Mouse (Mus musculus): Measurements from ENCODE around the gene Calcoco2. TPM values are rescaled to one million over a fixed set of nuclear protein-coding genes. Genes with fewer than 3 reads are reported as not detected.

Calcoco2 gene
- polyA plus RNA-seq, 1 experiment from 2014 or later, result not detected

DNA sequence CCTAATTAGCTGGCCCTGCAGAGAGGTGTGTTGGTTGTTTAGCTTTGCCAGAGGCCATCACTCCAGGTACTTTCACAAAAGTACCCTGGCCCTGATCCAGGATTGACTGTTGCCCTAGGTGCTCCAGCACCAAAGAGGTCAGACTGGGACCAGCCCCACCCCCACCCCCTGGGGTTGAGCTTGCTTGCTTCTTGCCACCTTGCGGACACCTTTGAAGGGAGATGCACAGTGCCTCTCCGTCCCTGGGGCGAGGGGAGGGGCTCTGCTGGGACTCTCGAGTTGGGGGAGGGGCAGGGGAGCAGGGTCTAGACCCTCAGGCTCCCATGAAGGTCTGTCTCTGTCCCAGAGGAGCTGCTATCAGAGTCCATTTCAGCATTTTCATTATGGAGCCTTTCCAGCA is 61.8 kb downstream of the Calcoco2 start:
- Histone ChIP-seq H3K4me3 (no peak overlapping the region), H3K36me3 (replicated peaks) (peaks cover 59% of the 10 kb centered on the region), H3K9ac (no peak overlapping the region), H3K27me3 (replicated peaks) (no peaks in the 10 kb centered on the region), H3K27ac (no peak overlapping the region), H3K9me3 (no peaks in the 10 kb centered on the region), H3K4me2 (no peak overlapping the region), H3K4me1 (no peaks in the 10 kb centered on the region)
- ATAC-seq (replicated peaks), result no peak
- WGBS, result 93% methylated on average over 4 of the region's 4 CpGs

Other genes with a start within 250 kb of the Calcoco2 start
- not detected in 2 replicates for gene B4galnt2, start 197.1 kb downstream of the Calcoco2 start, polyA plus RNA-seq (2015; fragmentation: Nextera tagmentation; extraction: Ambion mirVana)
- gene Igf2bp1, start 106.0 kb downstream of the Calcoco2 start, polyA plus RNA-seq (2015; fragmentation: Nextera tagmentation; extraction: Ambion mirVana), result 14.6 and 15.7 TPM in 2 replicates
- gene Gip, start 87.4 kb downstream of the Calcoco2 start, polyA plus RNA-seq (2015; fragmentation: Nextera tagmentation; extraction: Ambion mirVana), result not detected in 2 replicates
- gene Snf8, start 77.1 kb downstream of the Calcoco2 start, polyA plus RNA-seq (2015; fragmentation: Nextera tagmentation; extraction: Ambion mirVana), result 137 TPM in 2 replicates
- 41.4 and 44.0 TPM in 2 replicates for gene Ube2z, start 46.6 kb downstream of the Calcoco2 start, polyA plus RNA-seq (2015; fragmentation: Nextera tagmentation; extraction: Ambion mirVana)
- gene Atp5g1, start 36.3 kb downstream of the Calcoco2 start, polyA plus RNA-seq (2015; fragmentation: Nextera tagmentation; extraction: Ambion mirVana), result 546 and 607 TPM in 2 replicates
- 0.14 and 0.26 TPM in 2 replicates for gene Ttll6, start 21.8 kb upstream of the Calcoco2 start, polyA plus RNA-seq (2015; fragmentation: Nextera tagmentation; extraction: Ambion mirVana)
- gene Hoxb13, start 82.4 kb upstream of the Calcoco2 start, polyA plus RNA-seq (2015; fragmentation: Nextera tagmentation; extraction: Ambion mirVana), result not detected in 2 replicates
- gene Hoxb9, start 159.5 kb upstream of the Calcoco2 start, polyA plus RNA-seq (2015; fragmentation: Nextera tagmentation; extraction: Ambion mirVana), result not detected in 2 replicates
- gene Hoxb8, start 169.9 kb upstream of the Calcoco2 start, polyA plus RNA-seq (2015; fragmentation: Nextera tagmentation; extraction: Ambion mirVana), result not detected in 2 replicates
- not detected in 2 replicates for gene Hoxb7, start 174.7 kb upstream of the Calcoco2 start, polyA plus RNA-seq (2015; fragmentation: Nextera tagmentation; extraction: Ambion mirVana)
- 0.13 and 0.34 TPM in 2 replicates for gene Hoxb6, start 180.5 kb upstream of the Calcoco2 start, polyA plus RNA-seq (2015; fragmentation: Nextera tagmentation; extraction: Ambion mirVana)
- 0.09 and 0.70 TPM in 2 replicates for gene Hoxb5, start 191.4 kb upstream of the Calcoco2 start, polyA plus RNA-seq (2015; fragmentation: Nextera tagmentation; extraction: Ambion mirVana)
- not detected in 2 replicates for gene Hoxb4, start 206.3 kb upstream of the Calcoco2 start, polyA plus RNA-seq (2015; fragmentation: Nextera tagmentation; extraction: Ambion mirVana)
- gene Hoxb3, start 211.4 kb upstream of the Calcoco2 start, polyA plus RNA-seq (2015; fragmentation: Nextera tagmentation; extraction: Ambion mirVana), result 0.15 TPM in 1 of 2 replicates, not detected in the other
- gene Hoxb2, start 238.6 kb upstream of the Calcoco2 start, polyA plus RNA-seq (2015; fragmentation: Nextera tagmentation; extraction: Ambion mirVana), result 0.17 and 0.32 TPM in 2 replicates

All from midbrain, embryonic 15.5 days (tissue).